Mouse (Mus musculus) NIH3T3 (cell line): Measurements from ENCODE around the gene Ptprf.
A peak's percentile ranks its signal among the peaks of the same experiment; 100 is the strongest.

Experiments used
- DNase-seq: peaks from one replicate; pipeline ENCODE4 v3.0.0-alpha.2; 2012; ENCODE audit warnings: low read depth

The Ptprf gene

GRCm38 (mm10) chr4:118206918-118207640 lies 84.1 kb downstream of the Ptprf start:
- peak; percentile 26 for DNase-seq

GRCm38 (mm10) chr4:118205906-118206305 lies 85.3 kb downstream of the Ptprf start:
- no peak for DNase-seq

- DNase-seq = no peak
Observed at GRCm38 (mm10) chr4:118199093-118199492, 92.1 kb downstream of the Ptprf start.

DNA sequence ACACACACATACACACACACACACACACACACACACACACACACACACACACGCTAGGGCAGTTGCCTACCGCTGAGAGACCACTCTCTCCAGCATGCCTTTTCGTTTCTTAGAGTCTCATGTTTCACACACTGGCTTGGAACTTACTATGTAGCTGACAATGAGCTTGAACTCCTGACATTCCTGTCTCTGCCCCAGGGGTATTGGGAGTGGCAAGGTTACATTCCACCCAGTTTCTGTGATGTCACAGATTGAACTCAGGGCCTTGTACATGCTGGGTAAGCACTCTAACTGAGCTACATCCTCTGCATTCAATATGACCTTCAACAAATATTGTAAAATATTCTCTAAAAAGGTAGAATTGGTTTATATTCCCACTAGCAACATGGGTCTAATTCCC lies 92.6 kb downstream of the Ptprf start:
- DNase-seq = peak; percentile 43

DNA sequence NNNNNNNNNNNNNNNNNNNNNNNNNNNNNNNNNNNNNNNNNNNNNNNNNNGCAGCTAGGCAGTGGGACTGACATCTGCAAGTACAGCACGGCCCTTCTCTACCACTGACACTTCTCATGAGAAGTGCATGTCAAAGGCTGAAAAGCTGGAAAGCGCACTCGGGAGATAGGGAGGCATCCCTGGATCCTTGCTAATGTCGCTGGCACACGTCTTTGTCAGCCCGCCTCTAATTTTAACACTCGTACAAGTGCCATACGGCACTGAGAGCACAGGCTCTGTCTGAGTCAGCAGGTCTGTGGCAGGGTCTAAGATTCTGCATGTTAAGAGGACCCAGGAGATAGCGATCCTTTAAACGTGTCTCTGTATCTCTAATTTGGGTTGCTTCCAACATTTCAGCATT lies 95.0 kb downstream of the Ptprf start:
- no peak for DNase-seq

DNA sequence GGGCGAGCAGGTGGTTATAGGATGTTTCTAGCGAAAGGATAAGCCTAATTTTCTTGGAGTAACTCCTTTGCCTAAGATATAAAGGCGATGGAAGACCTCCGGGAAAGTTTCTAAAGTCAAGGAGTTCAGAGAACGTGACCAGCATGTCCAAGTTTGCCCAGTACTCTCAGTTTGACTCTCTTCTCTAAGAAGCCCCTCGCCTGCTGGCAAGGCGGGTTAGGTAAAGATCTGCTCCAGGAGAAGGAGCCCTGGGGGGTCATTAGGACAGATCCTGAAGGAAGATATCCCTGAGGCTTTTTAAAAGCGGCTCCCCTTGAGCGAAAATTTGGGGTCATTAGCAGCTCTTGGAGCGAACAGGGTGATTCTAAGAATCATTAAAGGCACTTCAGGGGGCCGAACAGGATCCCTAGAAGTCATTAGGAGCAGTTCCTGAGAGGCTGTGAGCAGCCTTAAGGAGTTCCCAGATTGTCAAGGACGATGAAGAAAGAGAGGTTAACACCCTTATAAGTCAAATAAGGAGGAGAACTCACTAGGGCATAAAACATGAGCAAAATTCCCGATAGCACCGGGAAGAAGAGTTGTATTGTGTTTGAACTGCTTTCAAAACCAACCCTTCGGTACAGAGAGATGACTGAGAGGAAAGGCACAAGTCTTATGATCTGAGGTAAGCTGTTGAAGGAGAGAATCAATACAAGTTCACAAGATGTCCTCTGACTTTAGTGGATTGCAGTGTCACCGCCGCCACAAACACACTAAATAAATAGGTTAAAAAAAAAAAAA lies 110.7 kb downstream of the Ptprf start:
- peak; percentile 42 for DNase-seq

GRCm38 (mm10) chr4:118179467-118180300 lies 111.5 kb downstream of the Ptprf start, which contains the start of gene Kdm4a:
Gene Kdm4a, minus strand, starts transcription at chr4:118180043.
- DNase-seq = peak; percentile 99

DNA sequence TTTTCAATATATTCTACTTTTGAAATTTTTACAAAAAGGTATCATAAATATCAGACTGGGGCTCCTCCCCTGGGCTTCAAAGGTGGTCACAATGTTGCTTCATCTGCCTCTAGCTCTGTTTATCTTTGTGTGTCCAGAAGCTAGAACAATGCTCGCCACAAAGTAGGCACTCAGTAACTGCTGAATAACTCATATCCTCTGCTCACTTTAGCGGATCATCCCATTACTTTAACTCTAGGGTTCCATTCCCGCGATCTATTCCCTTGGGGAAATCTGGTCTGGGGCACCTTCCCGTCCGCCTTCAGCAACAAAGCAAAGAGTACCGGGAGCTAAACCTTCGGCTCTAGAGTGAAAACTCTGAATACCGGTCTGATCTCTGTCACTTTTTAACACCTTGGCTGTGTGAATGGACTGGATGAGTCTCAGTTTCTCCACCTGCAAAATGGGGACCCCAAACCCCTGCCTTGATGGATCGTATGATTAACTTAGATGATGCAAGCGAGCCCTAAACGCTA lies 112.2 kb downstream of the Ptprf start:
- no peak for DNase-seq

DNA sequence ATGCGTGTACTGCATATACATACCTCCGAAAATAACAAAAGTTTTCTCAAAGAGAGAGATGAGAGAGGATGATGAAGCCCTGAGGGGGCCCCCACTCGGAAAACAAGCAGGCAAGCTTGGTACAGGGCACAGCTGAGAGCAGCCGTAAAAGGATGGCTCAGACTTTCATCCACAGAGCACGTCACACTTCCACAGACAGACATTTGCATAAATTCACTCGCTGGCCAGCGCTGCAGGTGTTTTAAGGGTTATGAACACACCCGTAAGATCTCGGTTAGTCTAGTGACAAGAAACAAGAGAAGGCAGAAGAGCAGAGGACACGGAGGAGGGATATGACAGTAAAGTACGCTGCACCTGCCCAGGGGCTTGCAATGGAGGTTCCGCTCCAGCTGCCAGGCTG lies 118.7 kb downstream of the Ptprf start:
- no peak for DNase-seq

GRCm38 (mm10) chr4:118171006-118171405 lies 120.2 kb downstream of the Ptprf start:
- peak; percentile 40 for DNase-seq

DNA sequence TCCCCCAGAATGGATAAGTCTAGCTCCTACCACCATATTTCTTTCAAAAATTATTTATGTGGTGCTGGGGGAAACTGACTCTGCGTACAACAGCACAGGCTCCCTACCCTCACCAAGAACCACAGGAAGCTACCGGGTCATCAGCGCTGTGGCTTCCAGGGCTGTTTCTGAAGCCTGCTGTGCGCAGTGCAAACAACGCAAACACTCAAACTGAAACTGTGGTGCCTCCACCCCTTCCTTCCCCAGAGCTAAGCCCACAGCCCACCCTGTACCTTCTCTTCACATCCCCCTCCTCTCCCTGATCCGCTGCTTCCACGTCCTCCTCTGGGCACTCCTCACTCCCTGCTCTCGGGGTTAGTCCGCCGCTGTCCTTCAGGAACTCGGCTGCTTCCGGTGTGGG lies 129.1 kb downstream of the Ptprf start:
- no peak for DNase-seq
